Mouse (Mus musculus) hindbrain, embryonic 10.5 days (tissue): ENCODE measurements around the gene Bco2. TPM values are rescaled to one million over a fixed set of nuclear protein-coding genes. Genes with fewer than 3 reads are reported as not detected.

ENCODE experiments used
- DNase-seq: peaks from one replicate; pipeline ENCODE4 v3.0.0-alpha.2; 2017; ENCODE audit warnings: low spot score
- H3K27ac ChIP-seq: fragments of 300-500 bp; sonication (generic); 2 replicates; pipeline ENCODE4 v1.5.1; 2016; ENCODE audit warnings: mild to moderate bottlenecking, moderate library complexity
- H3K27me3 ChIP-seq: fragments of 300-500 bp; sonication (generic); 2 replicates; pipeline ENCODE4 v1.6.1; 2016; ENCODE audit warnings: mild to moderate bottlenecking; ENCODE audit not compliant: poor library complexity, insufficient read depth, severe bottlenecking
- H3K36me3 ChIP-seq: fragments of 300-500 bp; sonication (generic); 2 replicates; pipeline ENCODE4 v1.6.1; 2016; ENCODE audit warnings: mild to moderate bottlenecking, moderate library complexity
- H3K4me1 ChIP-seq: fragments of 300-500 bp; sonication (generic); replicated peaks from 2 replicates; pipeline ENCODE4 v1.6.1; 2016; ENCODE audit warnings: mild to moderate bottlenecking
- H3K4me3 ChIP-seq: fragments of 300-500 bp; sonication (generic); 2 replicates; pipeline ENCODE4 v1.5.1; 2016; ENCODE audit warnings: mild to moderate bottlenecking, moderate library complexity
- H3K9me3 ChIP-seq: fragments of 300-500 bp; sonication (generic); 2 replicates; pipeline ENCODE4 v1.6.1; 2016; ENCODE audit warnings: mild to moderate bottlenecking, moderate library complexity
- WGBS: fragments of 180-500 bp; shearing (Covaris S2); methylation state at CpG from one replicate; pipeline ENCODE4 v1.1.7; 2016; 5-methylcytosine and 5-hydroxymethylcytosine counted together
- polyA plus RNA-seq: library from polyadenylated mRNA; unstranded; fragments of >200 nt; fragmentation: Nextera tagmentation; extraction: Ambion mirVana; gene quantifications from 2 replicates; pipeline ENCODE4 v1.2.1, GENCODE M21; 2016

The Bco2 gene
- polyA plus RNA-seq = 0.10 and 0.18 TPM in 2 replicates

- 18% methylated on average over 2 of the region's 2 CpGs for WGBS
- no peaks in the 10 kb centered on the region for H3K27me3 ChIP-seq
- H3K36me3 ChIP-seq = no peaks in the 10 kb centered on the region
- no peak for DNase-seq
- peaks cover 15% of the 10 kb centered on the region for H3K4me1 ChIP-seq
- H3K27ac ChIP-seq = peak within 1 kb of the TSS; percentile 79
- no peaks in the 10 kb centered on the region for H3K9me3 ChIP-seq
- H3K4me3 ChIP-seq = peak within 1 kb of the TSS; percentile 41
These were observed at the start of gene Bco2 for GRCm38 (mm10) chr9:50555094-50555446. TSS of gene Bco2 (minus strand) at chr9:50555181.

- H3K36me3 ChIP-seq = peaks cover 60% of the 10 kb centered on the region
- 5% methylated on average over 6 of the region's 6 CpGs for WGBS
These were observed 49.4 kb upstream of the Bco2 start for GRCm38 (mm10) chr9:50604338-50604737.

GRCm38 (mm10) chr9:50603998-50604324, 49.0 kb upstream of the Bco2 start:
- WGBS = under 1% methylated on average over 24 of the region's 24 CpGs
- peaks cover 27% of the 10 kb centered on the region for H3K4me1 ChIP-seq
- no peaks in the 10 kb centered on the region for H3K9me3 ChIP-seq
- peaks cover 60% of the 10 kb centered on the region for H3K36me3 ChIP-seq
- peak overlapping the region; percentile 91 for H3K4me3 ChIP-seq
- no peaks in the 10 kb centered on the region for H3K27me3 ChIP-seq
- no peak for DNase-seq
- H3K27ac ChIP-seq = peak overlapping the region; percentile 96

More at GRCm38 (mm10) chr9:50604338-50604737, 49.4 kb upstream of the Bco2 start:
- Histone ChIP-seq H3K9me3 (no peaks in the 10 kb centered on the region), H3K4me3 (peak overlapping the region; percentile 91), H3K4me1 (peaks cover 27% of the 10 kb centered on the region), H3K27ac (peak overlapping the region; percentile 96), H3K27me3 (no peaks in the 10 kb centered on the region)
- no peak for DNase-seq

GRCm38 (mm10) chr9:50603189-50603997, 48.4 kb upstream of the Bco2 start, which contains the start of the genes Sdhd and Timm8b:
TSS of gene Sdhd (minus strand) at chr9:50603812.
TSS of gene Timm8b (plus strand) at chr9:50603910.
- Histone ChIP-seq H3K9me3 (no peaks in the 10 kb centered on the region), H3K4me3 (peak within 1 kb of the TSS; percentile 91), H3K36me3 (peaks cover 60% of the 10 kb centered on the region), H3K4me1 (peaks cover 27% of the 10 kb centered on the region), H3K27me3 (no peaks in the 10 kb centered on the region), H3K27ac (peak within 1 kb of the TSS; percentile 96)
- peak; percentile 94 for DNase-seq
- WGBS = 1% methylated on average over 48 of the region's 48 CpGs

GRCm38 (mm10) chr9:50602055-50602845, 47.3 kb upstream of the Bco2 start:
- DNase-seq = no peak
- Histone ChIP-seq H3K27me3 (no peaks in the 10 kb centered on the region), H3K9me3 (no peaks in the 10 kb centered on the region), H3K4me3 (peak overlapping the region; percentile 91), H3K36me3 (peaks cover 60% of the 10 kb centered on the region), H3K4me1 (peaks cover 27% of the 10 kb centered on the region), H3K27ac (0 out of 2 replicates have a peak overlapping the region, but pooled peaks have one; percentile 16)
- WGBS = 90% methylated on average over 7 of the region's 7 CpGs

- H3K36me3 ChIP-seq = peaks cover 60% of the 10 kb centered on the region
- H3K27me3 ChIP-seq = no peaks in the 10 kb centered on the region
- H3K9me3 ChIP-seq = no peaks in the 10 kb centered on the region
- no peak for DNase-seq
- WGBS = 90% methylated on average over 6 of the region's 6 CpGs
- H3K27ac ChIP-seq = no peak overlapping the region
- H3K4me1 ChIP-seq = peaks cover 27% of the 10 kb centered on the region
- no peak overlapping the region for H3K4me3 ChIP-seq
These were observed 46.6 kb upstream of the Bco2 start for GRCm38 (mm10) chr9:50601536-50601935.

- no peak overlapping the region for H3K27ac ChIP-seq
- no peak for DNase-seq
- peaks cover 6% of the 10 kb centered on the region for H3K4me1 ChIP-seq
- WGBS = 93% methylated on average over 8 of the region's 8 CpGs
- peaks cover 66% of the 10 kb centered on the region for H3K36me3 ChIP-seq
- H3K4me3 ChIP-seq = no peak overlapping the region
- no peaks in the 10 kb centered on the region for H3K27me3 ChIP-seq
- H3K9me3 ChIP-seq = no peaks in the 10 kb centered on the region
These were observed 42.0 kb upstream of the Bco2 start for GRCm38 (mm10) chr9:50596973-50597372.

- H3K9me3 ChIP-seq = no peaks in the 10 kb centered on the region
- no peak overlapping the region for H3K27ac ChIP-seq
- no peak for DNase-seq
- 83% methylated on average over 12 of the region's 12 CpGs for WGBS
- H3K36me3 ChIP-seq = peaks cover 55% of the 10 kb centered on the region
- H3K27me3 ChIP-seq = no peaks in the 10 kb centered on the region
- H3K4me3 ChIP-seq = no peak overlapping the region
- no peaks in the 10 kb centered on the region for H3K4me1 ChIP-seq
These were observed 39.9 kb upstream of the Bco2 start for GRCm38 (mm10) chr9:50594794-50595417.

- whole genome bisulfite sequencing = 78% methylated on average over 3 of the region's 3 CpGs
These were observed 38.6 kb upstream of the Bco2 start for GRCm38 (mm10) chr9:50593544-50593943.

GRCm38 (mm10) chr9:50592955-50593354, 38.0 kb upstream of the Bco2 start:
- Histone ChIP-seq H3K4me3 (no peak overlapping the region), H3K27ac (no peak overlapping the region), H3K27me3 (no peaks in the 10 kb centered on the region), H3K36me3 (peaks cover 35% of the 10 kb centered on the region), H3K4me1 (no peaks in the 10 kb centered on the region), H3K9me3 (no peaks in the 10 kb centered on the region)
- WGBS = 92% methylated on average over 9 of the region's 9 CpGs
- no peak for DNase-seq

More at GRCm38 (mm10) chr9:50593544-50593943, 38.6 kb upstream of the Bco2 start:
- Histone ChIP-seq H3K4me3 (no peak overlapping the region), H3K27me3 (no peaks in the 10 kb centered on the region), H3K9me3 (no peaks in the 10 kb centered on the region), H3K27ac (no peak overlapping the region), H3K4me1 (no peaks in the 10 kb centered on the region), H3K36me3 (peaks cover 41% of the 10 kb centered on the region)
- DNase-seq = peak; percentile 22

GRCm38 (mm10) chr9:50590856-50591518, 36.0 kb upstream of the Bco2 start:
- H3K27ac ChIP-seq = no peak overlapping the region
- H3K9me3 ChIP-seq = no peaks in the 10 kb centered on the region
- 83% methylated on average over 10 of the region's 10 CpGs for WGBS
- no peaks in the 10 kb centered on the region for H3K27me3 ChIP-seq
- DNase-seq = no peak
- H3K4me1 ChIP-seq = no peaks in the 10 kb centered on the region
- no peak overlapping the region for H3K4me3 ChIP-seq
- peaks cover 16% of the 10 kb centered on the region for H3K36me3 ChIP-seq

GRCm38 (mm10) chr9:50586955-50587354, 32.0 kb upstream of the Bco2 start:
- Histone ChIP-seq H3K36me3 (no peaks in the 10 kb centered on the region), H3K27ac (no peak overlapping the region), H3K4me3 (no peak overlapping the region), H3K9me3 (no peaks in the 10 kb centered on the region), H3K27me3 (no peaks in the 10 kb centered on the region), H3K4me1 (no peaks in the 10 kb centered on the region)
- 71% methylated on average over 4 of the region's 4 CpGs for WGBS
- no peak for DNase-seq
